Mouse (Mus musculus): ENCODE measurements around the gene Lrrc26. TPM values are rescaled to one million over a fixed set of nuclear protein-coding genes. Genes with fewer than 3 reads are reported as not detected.

Lrrc26 gene
- total RNA-seq, 4 experiments from 2014 or later: not detected

GRCm38 (mm10) chr2:25266720-25267119 is 23.0 kb upstream of the Lrrc26 start:
- no peak for DNase-seq

DNA sequence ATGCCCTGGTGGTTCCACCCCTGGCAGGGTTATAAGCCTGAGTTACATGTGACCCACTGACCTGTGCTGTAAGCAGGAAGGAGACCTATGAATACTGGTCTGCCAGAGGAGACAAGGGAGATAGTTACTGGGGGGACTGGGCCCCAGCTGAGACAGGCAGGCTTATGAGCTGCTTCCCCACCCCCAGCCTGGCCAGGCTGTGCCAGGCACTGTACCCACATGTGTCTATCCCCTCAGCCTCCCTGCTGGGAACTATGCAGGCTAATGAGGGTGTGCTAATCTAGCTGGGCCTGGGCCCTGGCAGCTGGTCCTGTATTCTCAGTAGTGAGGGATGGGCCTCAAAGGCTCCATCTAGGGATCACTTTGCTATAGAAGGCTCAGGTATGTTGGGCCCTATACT is 22.5 kb upstream of the Lrrc26 start:
- no peak for DNase-seq

DNA sequence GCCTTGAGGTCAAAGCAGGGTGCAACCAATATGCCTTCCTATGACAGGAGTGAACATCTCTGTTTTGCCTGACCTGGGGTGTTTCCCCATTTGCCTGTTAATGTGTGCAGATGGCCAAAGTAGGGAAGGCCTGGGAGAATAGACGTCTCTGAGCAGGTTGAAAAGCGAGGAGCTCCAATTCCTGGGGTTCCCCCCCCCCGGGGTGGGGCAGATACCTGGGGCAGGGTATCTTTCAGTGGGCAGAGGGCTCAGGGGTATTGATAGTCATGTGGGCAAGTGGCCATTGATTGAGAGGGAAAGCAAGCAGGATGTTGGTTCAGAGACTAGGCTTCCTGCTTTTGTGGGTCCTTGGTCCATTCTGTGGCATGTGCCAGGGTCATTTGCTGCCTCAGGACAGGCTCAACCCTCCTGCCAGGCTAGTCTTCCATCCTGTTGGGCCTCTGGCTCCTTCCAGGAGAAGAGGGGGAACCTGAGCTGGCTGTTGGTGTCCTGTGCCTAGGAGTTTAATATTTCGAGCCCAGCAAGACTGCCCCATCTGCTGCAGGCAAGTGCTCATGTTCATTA is 21.9 kb upstream of the Lrrc26 start:
- no peak for DNase-seq

DNA sequence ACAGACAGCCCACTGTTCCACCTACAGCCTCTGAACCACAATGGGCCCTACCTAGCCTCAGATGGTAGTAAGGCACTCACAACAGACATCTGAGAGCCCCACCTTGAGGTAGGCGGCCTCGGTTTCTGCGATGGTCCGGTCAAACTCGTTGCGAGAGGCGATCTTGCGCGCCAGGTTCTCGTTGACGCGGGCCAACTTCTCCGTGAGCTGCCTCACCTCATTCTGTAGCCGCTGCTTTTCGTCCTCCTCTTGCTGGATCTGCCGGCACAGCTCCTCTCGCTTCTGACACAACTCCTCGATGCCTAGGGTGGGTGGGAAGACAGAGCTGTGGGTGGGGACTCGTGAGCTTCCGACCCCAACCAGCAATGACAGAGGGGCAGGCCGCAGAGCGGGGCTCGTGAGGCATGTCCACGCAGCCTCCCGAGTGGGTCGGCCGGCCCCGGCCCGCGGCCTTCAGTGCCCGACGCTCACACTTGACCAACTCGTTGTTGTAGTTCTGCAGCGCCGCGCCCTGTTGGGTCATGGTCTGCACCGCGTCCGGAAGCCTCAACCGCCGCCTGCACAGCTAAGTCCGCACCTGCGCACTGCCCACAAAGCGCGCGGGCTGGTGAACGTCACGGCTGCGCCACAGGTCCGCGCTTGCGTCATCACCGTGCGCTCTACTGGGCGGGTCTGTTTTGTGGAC is 17.7 kb upstream of the Lrrc26 start, which contains the start of the genes Ssna1 and Anapc2:
Gene Ssna1 (minus strand): TSS at position 612 of the 685 bp plus-strand sequence.
Gene Anapc2 (plus strand): TSS at position 652 of the 685 bp plus-strand sequence.
- peak; percentile 96 for DNase-seq

GRCm38 (mm10) chr2:25272515-25272914 is 17.2 kb upstream of the Lrrc26 start:
- DNase-seq: no peak

- DNase-seq: no peak
These were observed 16.7 kb upstream of the Lrrc26 start for GRCm38 (mm10) chr2:25273010-25273409.

GRCm38 (mm10) chr2:25278928-25279882 is 10.5 kb upstream of the Lrrc26 start:
- no peak for DNase-seq

GRCm38 (mm10) chr2:25285551-25285950 is 4.2 kb upstream of the Lrrc26 start:
- DNase-seq: no peak

GRCm38 (mm10) chr2:25286314-25286713 is 3.4 kb upstream of the Lrrc26 start:
- no peak for DNase-seq

DNA sequence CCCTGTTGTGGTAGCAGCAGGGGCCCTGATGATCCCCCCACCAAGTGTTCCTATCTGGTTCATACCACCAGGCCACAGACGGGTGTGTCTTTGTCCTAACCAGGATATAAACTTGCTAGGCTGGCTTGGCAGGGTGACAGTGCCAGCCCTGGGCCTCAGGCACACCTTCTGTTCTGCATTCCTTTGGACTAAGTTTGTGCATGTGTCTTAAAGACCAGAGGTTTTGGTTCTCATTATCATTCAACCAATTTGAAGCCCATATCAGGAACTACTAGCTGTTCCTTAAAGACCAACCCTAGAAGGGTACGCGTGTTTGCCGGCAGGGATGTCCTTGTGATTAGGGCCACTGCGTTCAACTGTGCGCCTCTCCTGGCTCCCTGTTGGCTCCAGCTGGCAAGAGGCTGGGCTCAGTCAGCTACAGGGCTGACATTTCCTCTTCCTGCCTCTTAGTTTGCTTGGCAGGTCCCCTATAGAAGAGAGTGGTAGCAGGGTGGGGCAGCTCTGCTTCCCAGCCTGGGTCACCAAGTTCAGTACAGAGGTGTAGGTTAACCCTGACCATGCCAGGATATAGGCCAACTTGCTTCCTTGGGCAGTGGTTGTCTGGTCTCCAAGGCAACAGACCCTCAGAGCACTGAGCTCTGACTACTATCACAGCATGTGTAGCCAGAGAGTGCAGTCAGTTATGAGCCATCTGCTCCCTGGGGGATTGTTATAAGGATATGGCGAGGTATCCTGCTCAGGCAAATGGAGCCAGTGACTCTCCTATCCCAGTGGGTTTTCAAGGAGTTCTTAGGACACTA is 2.7 kb upstream of the Lrrc26 start:
- DNase-seq: no peak

DNA sequence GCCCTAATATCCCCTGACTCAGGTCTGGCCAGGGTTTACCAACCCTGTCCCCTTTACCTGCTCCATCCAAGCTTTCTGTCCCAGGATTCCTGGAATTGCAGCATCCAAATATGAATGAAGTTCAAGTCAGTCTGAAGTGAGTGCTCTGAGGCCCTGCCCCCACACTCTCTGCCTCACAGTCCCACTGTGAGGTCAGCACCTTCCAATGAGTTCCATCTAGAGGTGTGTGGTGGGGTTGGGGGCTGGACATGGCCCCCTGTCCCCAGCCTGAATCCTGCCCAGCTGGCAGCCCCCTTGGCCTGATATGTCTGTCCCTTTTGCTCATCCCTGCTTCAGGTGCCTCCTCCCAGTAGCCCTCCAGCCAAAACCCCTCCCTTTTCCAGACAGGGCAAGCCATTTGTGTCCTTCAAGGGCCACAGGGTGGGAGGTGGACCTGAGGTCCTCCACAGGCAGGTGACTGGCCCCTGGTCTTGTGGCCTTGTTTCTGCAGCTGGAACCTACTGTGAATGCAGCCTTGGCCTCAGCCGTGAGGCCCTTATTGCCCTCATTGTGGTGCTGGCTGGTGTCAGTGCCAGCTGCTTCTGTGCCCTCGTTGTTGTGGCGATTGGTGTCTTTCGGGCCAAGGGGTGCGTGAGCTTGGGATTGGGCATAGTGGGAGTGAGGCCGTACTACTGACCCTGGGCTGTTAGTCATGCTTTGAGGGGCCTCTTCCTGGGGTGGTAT is 1.6 kb upstream of the Lrrc26 start, which contains the start of gene Tmem210:
Gene Tmem210 (plus strand): TSS at position 219 of the 723 bp plus-strand sequence.
- no peak for DNase-seq

DNA sequence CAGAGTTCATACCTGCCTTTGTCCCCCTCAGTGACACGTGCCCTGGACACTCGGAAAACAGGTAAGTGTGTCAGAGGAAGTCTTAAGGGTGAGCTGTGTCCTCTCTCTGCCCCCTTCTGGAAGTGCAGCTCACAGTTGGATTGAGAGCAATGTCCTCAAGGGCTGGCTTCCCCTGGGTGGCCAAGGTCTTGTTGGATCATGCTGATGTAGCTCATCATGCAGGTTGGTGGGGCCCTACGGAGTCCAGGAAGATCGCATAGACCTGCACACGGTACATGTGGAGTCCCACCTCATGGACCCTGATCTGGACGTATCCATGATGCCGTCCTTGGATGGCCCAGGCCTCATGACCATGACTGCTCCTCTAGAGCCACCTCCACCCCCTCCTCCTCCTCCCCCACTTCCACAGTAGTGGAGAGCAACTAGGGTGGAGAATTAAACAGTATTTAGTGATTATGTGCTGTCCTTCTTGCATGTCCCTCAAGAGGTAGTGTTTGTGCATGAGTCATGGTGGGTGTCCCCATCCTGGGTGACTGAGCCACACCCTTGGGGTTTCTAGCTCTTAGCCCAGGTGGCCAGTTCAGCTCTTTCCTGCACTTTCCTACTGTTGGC is 875 bp upstream of the Lrrc26 start:
- DNase-seq: no peak

DNA sequence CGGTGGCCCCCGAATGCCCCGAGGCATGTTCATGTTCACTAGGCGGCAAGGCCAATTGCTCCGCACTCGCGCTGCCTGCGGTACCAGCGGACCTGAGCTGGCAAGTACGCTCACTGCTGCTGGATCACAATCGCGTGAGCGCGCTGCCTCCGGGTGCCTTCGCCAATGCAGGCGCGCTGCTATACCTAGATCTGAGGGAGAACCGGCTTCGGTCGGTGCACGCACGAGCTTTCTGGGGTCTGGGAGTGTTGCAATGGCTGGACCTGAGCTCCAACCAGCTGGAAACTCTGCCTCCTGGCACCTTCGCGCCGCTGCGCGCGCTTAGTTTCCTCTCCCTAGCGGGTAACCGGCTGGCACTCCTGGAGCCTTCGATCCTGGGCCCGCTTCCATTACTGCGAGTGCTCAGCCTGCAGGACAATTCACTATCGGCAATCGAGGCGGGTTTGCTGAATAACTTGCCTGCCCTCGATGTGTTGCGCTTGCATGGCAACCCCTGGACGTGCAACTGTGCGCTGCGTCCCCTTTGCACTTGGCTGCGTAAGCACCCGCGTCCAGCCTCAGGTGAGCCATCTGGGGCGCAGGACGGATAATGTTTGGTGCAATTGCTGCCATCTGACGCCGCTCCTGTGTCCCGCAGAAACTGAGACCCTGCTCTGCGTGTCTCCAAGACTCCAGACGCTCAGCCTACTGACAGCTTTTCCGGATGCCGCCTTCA is 543 bp downstream of the Lrrc26 start:
- no peak for DNase-seq

DNA sequence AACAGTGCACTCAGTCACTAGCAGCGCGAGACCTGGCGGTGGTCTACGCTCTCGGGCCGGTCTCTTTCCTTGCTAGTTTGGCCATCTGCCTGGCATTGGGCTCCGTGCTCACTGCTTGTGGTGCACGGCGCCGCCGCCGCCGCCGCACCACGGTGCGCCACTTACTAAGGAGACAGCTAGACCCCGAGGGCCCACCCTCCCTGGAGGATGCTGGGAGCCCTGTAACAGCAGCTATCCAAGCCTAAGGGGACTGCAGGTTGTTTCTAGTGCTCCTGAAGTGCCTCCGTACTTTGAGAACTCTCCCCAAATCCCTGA is 1.1 kb downstream of the Lrrc26 start:
- no peak for DNase-seq

DNA sequence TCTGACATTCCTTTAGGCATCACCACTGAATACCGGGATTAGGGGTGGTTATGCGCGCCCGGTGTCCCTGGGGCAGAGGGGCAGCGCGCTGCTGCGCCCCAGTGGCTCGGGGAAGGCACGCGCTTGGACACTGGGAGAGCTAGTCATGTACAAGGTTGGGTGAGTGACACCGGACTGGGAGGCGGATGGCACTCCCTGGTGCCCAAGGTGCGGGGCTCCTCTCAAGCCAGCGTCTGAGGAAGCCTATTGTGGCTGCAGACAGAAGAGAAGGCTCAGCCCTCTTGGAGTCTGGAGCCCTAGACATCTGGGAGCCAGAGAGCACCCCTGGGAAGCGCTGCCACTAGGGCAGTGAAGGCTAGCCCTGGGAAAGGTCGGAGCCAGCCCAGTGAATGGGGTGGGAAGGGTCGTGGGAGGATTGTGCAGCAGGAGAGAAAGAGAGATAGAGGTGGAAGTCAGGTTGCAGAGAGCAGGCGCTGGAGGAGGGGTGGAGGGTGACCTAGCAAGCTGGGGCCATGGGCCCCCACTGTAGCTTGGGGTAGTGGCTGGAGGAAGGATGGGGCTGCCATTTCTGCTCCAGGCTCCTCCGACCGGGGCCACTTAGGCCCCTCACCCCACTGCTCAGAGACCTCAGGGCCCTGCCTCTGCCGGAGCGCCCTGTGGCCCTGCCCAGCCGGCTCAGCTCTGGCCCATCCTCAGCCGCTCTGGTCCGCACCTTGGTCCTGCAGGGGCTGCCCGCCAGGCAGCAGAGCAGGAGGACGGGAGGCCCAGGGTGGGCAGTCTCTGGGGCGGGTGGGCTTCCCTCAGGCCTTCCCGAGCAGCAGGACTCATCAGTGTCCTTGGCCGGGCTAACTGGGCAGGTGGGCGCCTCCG is 1.7 kb downstream of the Lrrc26 start:
- no peak for DNase-seq

DNA sequence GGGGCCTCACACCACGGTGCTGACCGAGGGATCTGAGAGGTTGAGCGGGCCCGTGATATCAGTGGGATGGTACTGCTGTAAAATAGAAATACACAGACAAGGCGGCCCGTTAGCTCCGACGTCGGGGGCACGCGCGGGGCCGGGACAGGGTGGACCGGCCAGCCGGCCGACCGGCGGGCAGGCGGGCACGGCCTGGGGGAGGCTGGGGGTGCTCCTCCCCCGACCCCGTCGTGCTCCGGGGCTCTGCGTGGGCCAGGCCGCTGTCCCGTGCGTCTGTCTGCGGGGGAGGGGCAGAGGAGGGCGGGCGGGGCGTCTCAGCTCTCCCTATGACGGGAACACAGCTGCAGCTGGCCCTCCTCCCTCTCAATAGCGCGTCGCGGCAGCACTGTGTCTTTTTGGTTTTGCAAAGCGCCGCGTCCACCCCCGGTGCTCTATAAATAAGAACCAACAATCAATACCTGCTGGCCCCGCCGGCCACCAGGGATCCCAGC is 2.4 kb downstream of the Lrrc26 start:
- DNase-seq: no peak

DNA sequence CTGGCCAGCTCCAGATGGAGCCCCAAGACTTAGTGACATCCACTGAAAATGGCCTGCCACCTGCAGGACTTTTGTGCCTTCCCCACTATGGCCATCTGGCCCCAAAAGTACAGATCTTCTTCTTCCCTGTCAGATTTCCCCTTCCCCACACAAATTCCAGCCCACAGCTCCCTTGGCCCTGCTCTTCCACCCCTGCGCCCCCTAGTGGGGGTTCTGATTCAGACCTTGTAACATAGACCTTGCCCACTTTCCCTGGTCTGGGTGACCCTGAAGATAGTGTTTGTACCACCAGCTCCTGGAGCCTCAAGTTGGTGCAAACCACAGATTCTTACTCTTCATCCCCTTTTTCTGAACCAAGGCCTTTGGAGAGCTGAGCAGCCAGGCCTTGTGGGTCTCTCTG is 3.1 kb downstream of the Lrrc26 start:
- no peak for DNase-seq

DNA sequence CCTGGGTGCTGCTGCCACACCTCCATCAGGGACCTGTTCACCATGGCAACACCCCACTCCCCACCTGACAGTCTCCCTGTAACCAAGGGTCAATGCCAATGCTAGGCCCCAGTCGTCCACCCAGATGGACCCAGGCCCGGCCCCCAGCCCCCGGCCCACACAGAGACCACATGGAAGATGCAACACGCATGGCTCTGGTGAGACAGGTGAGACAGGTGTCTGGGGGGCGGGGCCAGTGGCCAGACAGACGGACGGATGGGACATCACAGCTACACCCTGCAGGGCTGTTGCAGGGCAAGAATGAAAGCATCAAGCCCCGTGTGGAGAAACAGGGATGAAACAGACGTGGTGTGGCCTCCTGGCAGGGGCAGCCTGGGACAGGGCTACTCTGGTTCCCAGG is 4.0 kb downstream of the Lrrc26 start:
- DNase-seq: no peak

GRCm38 (mm10) chr2:25297093-25297492 is 7.4 kb downstream of the Lrrc26 start:
- DNase-seq: no peak

All from adrenal gland, adult 8-10 months (tissue).